Mouse (Mus musculus) neural tube, embryonic 10.5 days (tissue): Measurements from ENCODE around the gene Ear6.

Experiments
- DNase-seq: peaks from one replicate; pipeline ENCODE4 v3.0.0-alpha.2; 2017; ENCODE audit warnings: low spot score; ENCODE audit errors: extremely low spot score

Ear6 gene

GRCm38 (mm10) chr14:51893094-51893794 lies 39.7 kb downstream of the Ear6 start:
- no peak for DNase-seq

- DNase-seq = no peak
Measured at GRCm38 (mm10) chr14:51893809-51894208, 40.3 kb downstream of the Ear6 start.

- DNase-seq = no peak
Measured at GRCm38 (mm10) chr14:51895071-51895470, 41.6 kb downstream of the Ear6 start.

DNA sequence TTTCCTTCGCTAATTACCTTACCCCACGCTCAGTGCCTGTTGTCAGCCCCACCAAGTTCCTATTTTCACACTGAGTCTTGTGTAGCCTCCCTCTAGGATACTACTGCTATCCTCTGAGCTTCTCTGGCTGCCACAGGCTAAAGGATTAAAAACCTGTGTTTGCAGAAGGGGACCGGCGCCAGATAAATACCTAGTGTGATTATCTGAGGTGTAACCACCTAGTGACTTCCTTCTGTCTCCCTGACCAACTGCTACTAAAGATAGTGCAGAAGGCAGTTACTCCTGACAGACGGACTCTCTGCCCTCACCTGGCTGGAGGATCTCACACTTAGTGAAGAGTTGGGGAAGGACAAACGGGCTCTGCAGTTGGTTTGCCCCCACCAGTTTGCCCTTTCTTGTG lies 42.5 kb downstream of the Ear6 start:
- DNase-seq = no peak

GRCm38 (mm10) chr14:51896539-51897170 lies 43.2 kb downstream of the Ear6 start:
- DNase-seq = no peak

- DNase-seq = no peak
Measured at GRCm38 (mm10) chr14:51899351-51899750, 45.9 kb downstream of the Ear6 start.

GRCm38 (mm10) chr14:51902806-51903710 lies 49.6 kb downstream of the Ear6 start:
- DNase-seq = peak; percentile 86

- no peak for DNase-seq
Measured at GRCm38 (mm10) chr14:51903782-51904181, 50.3 kb downstream of the Ear6 start.
